Mouse (Mus musculus) heart, adult 10 weeks (tissue): ENCODE measurements around the gene Prkab2. TPM values are rescaled to one million over a fixed set of nuclear protein-coding genes. Genes with fewer than 3 reads are reported as not detected.

Source experiments
- polyA plus RNA-seq: library from polyadenylated mRNA; stranded (reverse); fragments of 350-450 nt; fragmentation: Illumina TruSeq; extraction: RNeasy Lipid Tissue Mini Kit (QIAGEN cat#74804); gene quantifications from one replicate; pipeline ENCODE4 v1.2.3, GENCODE M21; 2014; ENCODE audit warnings: low read depth, low replicate concordance

Gene Prkab2
- polyA plus RNA-seq: 27.5 TPM

GRCm38 (mm10) chr3:97657655-97658411, at the start of gene Prkab2:
TSS of gene Prkab2 (plus strand) at chr3:97658193.

GRCm38 (mm10) chr3:97609845-97610410, 48.1 kb upstream of the Prkab2 start, which contains the start of gene Chd1l:
TSS of gene Chd1l (minus strand) at chr3:97610203.

GRCm38 (mm10) chr3:97628391-97629001, 29.5 kb upstream of the Prkab2 start, which contains the start of gene Fmo5:
TSS of gene Fmo5 (plus strand) at chr3:97628804.

GRCm38 (mm10) chr3:97674644-97675110, 16.7 kb downstream of the Prkab2 start, which contains the start of gene Gm17651:
TSS of gene Gm17651 (minus strand) at chr3:97674694.

Other genes with a start within 250 kb of the Prkab2 start
- not detected for gene Olfr1402, start 236.2 kb upstream of the Prkab2 start, polyA plus RNA-seq
- 14.7 TPM for gene Chd1l, start 48.0 kb upstream of the Prkab2 start, polyA plus RNA-seq
- gene Fmo5, start 29.4 kb upstream of the Prkab2 start, polyA plus RNA-seq: 14.3 TPM
- not detected for gene Gm17651, start 16.5 kb downstream of the Prkab2 start, polyA plus RNA-seq
- 1,510 TPM for gene Pde4dip, start 230.5 kb downstream of the Prkab2 start, polyA plus RNA-seq
- gene Sec22b, start 243.0 kb downstream of the Prkab2 start, polyA plus RNA-seq: 39.2 TPM